Mouse (Mus musculus) liver, postnatal 0 days (tissue): ENCODE data around the gene Cnpy3. TPM values are rescaled to one million over a fixed set of nuclear protein-coding genes. Genes with fewer than 3 reads are reported as not detected.
"Not testable (repeated sequence)": the region's sequence is repeated elsewhere in the genome, so short reads cannot be mapped to it uniquely, and the experiment has no call there.

ENCODE experiments used
- ATAC-seq: fragments of 200-750 bp; cut with Nextera tagmentation; 2 replicates; pipeline ENCODE4 v1.8.0; 2017; ENCODE audit warnings: mild to moderate bottlenecking, moderate library complexity
- DNase-seq: peaks from one replicate; pipeline ENCODE4 v3.0.0-alpha.2; 2016
- H3K27ac ChIP-seq: fragments of 300-500 bp; sonication (generic); 2 replicates; pipeline ENCODE4 v1.5.1; 2014; ENCODE audit warnings: antibody characterized with exemption, moderate library complexity, mild to moderate bottlenecking, low read depth
- H3K27me3 ChIP-seq: fragments of 300-500 bp; sonication (generic); 2 replicates; pipeline ENCODE4 v1.6.1; 2014; ENCODE audit warnings: low read length, control low read depth, mixed read lengths; ENCODE audit not compliant: insufficient read depth
- H3K36me3 ChIP-seq: fragments of 300-500 bp; sonication (generic); replicated peaks from 2 replicates; pipeline ENCODE4 v1.6.1; 2014; ENCODE audit warnings: mild to moderate bottlenecking, control low read depth, low read length, moderate library complexity, mixed read lengths; ENCODE audit not compliant: insufficient read depth
- H3K4me1 ChIP-seq: fragments of 300-500 bp; sonication (generic); 2 replicates; pipeline ENCODE4 v1.6.1; 2014; ENCODE audit warnings: antibody characterized with exemption, mild to moderate bottlenecking, control low read depth; ENCODE audit not compliant: insufficient read depth
- H3K4me2 ChIP-seq: fragments of 300-500 bp; sonication (generic); 2 replicates; pipeline ENCODE4 v1.6.1; 2014; ENCODE audit warnings: low read depth, mild to moderate bottlenecking, low read length, moderate library complexity, mixed read lengths
- H3K4me3 ChIP-seq: fragments of 300-500 bp; sonication (generic); 2 replicates; pipeline ENCODE4 v1.5.1; 2014; ENCODE audit warnings: low read depth, low read length
- H3K9ac ChIP-seq: fragments of 300-500 bp; sonication (generic); replicated peaks from 2 replicates; pipeline ENCODE4 v1.6.1; 2014; ENCODE audit warnings: mild to moderate bottlenecking, moderate library complexity
- H3K9me3 ChIP-seq: fragments of 300-500 bp; sonication (generic); 2 replicates; pipeline ENCODE4 v1.6.1; 2016; ENCODE audit warnings: mild to moderate bottlenecking, control low read depth, low read length, mixed read lengths
- CTCF ChIP-seq: sonication (generic); IDR thresholded peaks from 2 replicates; pipeline ENCODE4 v1.5.1; 2016; ENCODE audit warnings: antibody characterized with exemption, low read depth
- EP300 ChIP-seq: IDR thresholded peaks from 2 replicates; pipeline ENCODE4 v1.6.1; 2016; ENCODE audit warnings: antibody characterized with exemption, low read depth, mild to moderate bottlenecking
- WGBS: fragments of 180-500 bp; shearing (Covaris S2); extraction: QIAGEN DNeasy Blood & Tissue Kit; methylation state at CpG from one replicate; pipeline ENCODE4 v1.1.7; 2014; ENCODE audit not compliant: insufficient replicate concordance; 5-methylcytosine and 5-hydroxymethylcytosine counted together
- polyA plus RNA-seq: library from polyadenylated mRNA; unstranded; fragments of >200 nt; fragmentation: Nextera tagmentation; extraction: Ambion mirVana; gene quantifications from 2 replicates; pipeline ENCODE4 v1.2.1, GENCODE M21; 2015

Cnpy3 gene
- polyA plus RNA-seq, 1 experiment from 2014 or later: 24.1 TPM

DNA sequence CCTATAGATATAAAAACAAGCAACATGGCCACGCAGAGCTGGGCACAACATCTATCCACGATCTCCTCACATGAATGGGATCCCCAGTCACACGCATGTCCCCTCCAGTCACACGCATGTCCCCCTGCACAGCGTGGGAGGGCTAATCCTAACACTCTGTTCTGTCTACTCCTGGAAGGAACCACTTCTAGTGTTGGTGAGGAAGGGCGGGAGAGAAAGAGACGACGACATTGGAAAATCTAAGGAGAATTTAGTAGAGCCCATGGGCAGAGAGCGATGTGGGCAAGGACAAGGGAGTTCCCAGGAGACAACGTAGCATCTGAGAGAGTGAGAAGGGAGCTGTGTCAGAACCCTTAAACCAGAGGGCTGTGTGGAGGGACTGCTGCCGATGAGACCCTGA is 18.5 kb upstream of the Cnpy3 start:
- H3K27me3 ChIP-seq: no peaks in the 10 kb centered on the region
- H3K9me3 ChIP-seq: no peaks in the 10 kb centered on the region
- no peak overlapping the region for H3K4me3 ChIP-seq
- peaks cover 19% of the 10 kb centered on the region for H3K4me1 ChIP-seq
- H3K27ac ChIP-seq: no peak overlapping the region
- no peak overlapping the region for H3K9ac ChIP-seq
- WGBS: 89% methylated on average over 11 of the region's 11 CpGs
- no peak overlapping the region for H3K4me2 ChIP-seq
- TF ChIP-seq EP300 (no peak), CTCF (no peak)
- ATAC-seq (no peak), DNase-seq (no peak)
- H3K36me3 ChIP-seq: peaks cover 6% of the 10 kb centered on the region

DNA sequence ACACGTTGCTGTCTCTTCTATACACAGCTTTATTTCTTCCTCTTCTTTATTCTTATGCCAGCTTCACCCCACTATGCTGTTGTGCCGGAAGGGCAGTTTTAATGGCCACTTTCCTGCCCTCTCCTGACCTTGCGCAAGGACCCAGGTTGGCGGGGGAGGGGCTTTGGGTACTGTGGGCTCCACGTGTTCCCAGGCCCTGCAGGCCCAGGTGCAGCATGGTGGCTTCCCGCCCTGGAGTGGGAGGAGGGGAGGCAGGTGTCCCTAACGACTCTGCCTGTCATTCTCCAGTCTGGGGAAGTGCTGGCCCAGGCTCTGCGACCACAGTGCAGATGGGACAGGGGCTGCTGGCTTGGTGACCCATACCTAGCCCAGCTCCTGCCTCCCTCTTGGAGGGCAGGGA is 15.9 kb upstream of the Cnpy3 start:
- Histone ChIP-seq H3K4me2 (no peak overlapping the region), H3K36me3 (no peaks in the 10 kb centered on the region), H3K27me3 (no peaks in the 10 kb centered on the region), H3K9ac (no peak overlapping the region), H3K4me3 (no peak overlapping the region), H3K27ac (no peak overlapping the region), H3K4me1 (peaks cover 12% of the 10 kb centered on the region), H3K9me3 (no peaks in the 10 kb centered on the region)
- TF ChIP-seq CTCF (no peak), EP300 (no peak)
- DNase-seq (peak; percentile 66), ATAC-seq (0 out of 2 replicates have a peak, but pooled peaks have one; percentile 21)
- 40% methylated on average over 8 of the region's 8 CpGs for WGBS

DNA sequence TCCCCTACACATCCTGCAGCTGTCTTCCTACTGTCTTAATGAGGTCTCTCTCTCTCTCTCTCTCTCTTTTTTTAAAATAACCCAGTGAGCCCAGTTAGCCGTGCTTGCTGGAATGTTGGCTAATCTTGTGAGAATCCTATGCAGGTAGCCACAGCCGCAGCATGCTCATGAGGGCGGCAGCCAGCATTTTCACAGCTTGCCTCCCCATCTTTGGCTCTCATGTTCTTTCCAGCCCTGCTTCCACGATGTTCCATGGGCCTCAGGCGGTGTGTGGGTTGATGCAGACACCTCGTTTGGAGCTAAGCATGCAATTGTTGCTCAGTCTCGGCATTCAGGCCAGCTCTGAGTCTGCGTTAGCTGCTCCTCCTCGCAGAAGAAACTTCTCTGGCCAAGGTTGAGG is 12.9 kb upstream of the Cnpy3 start:
- not testable (repeated sequence) for ATAC-seq, H3K9ac ChIP-seq, H3K4me1 ChIP-seq, H3K36me3 ChIP-seq, H3K4me3 ChIP-seq, DNase-seq, H3K27me3 ChIP-seq, H3K4me2 ChIP-seq, H3K27ac ChIP-seq, H3K9me3 ChIP-seq
- 75% methylated on average over 8 of the region's 9 CpGs for WGBS

DNA sequence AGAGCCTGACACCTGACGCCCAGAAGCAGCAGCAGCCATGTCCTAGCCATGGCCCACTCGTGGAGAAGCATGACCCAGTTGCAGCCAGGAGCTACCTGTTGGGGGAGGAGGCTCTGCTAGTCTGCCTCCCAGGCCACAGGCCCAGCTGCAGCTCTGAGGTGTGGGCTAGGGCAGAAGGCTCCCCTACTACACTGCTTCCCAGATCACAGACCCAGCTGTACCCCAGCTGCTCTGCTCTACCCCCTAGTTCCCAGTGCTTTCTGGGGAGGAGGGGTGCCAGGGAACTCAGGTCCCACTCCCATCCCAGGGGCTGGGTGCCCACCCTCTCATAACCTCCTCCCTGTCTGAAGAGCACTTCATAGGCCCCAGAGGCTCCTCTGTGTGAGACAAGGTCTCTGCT is 11.5 kb upstream of the Cnpy3 start, which contains the start of gene Ptcra:
Ptcra (minus strand) TSS at position 169 of the 400 bp plus-strand sequence.
- Histone ChIP-seq H3K9me3 (no peaks in the 10 kb centered on the region), H3K4me1 (peaks cover 3% of the 10 kb centered on the region; the same call in 1 of the 2 replicates), H3K4me2 (no peak within 1 kb of the TSS), H3K27me3 (no peaks in the 10 kb centered on the region), H3K27ac (no peak within 1 kb of the TSS), H3K4me3 (no peak within 1 kb of the TSS), H3K9ac (no peak within 1 kb of the TSS), H3K36me3 (no peaks in the 10 kb centered on the region)
- 74% methylated on average over 2 of the region's 2 CpGs for WGBS
- TF ChIP-seq CTCF (no peak), EP300 (no peak)
- ATAC-seq (no peak), DNase-seq (no peak)

DNA sequence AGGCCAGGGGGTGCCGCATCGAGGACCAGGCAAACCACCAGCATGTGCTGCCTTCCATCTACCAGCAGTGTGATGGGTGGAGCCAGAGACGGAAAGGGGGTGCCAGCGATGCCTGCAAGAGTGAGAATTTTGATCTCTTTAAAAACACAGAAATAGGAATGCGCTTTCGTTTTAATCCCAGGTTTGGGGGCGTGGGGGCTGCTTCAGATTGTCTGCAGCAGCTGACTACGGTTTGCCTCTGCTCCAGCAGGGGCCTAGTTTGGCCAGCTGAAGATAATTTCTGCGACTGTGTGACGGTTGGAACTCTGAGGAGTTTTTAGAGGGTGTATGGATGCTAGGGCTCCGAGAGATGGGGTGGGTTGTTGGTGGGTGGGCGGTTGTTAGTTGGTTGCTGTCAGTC is 6.7 kb upstream of the Cnpy3 start:
- Histone ChIP-seq H3K4me3 (no peak overlapping the region), H3K4me1 (no peaks in the 10 kb centered on the region), H3K9ac (no peak overlapping the region), H3K27me3 (no peaks in the 10 kb centered on the region), H3K9me3 (no peaks in the 10 kb centered on the region), H3K27ac (no peak overlapping the region), H3K4me2 (no peak overlapping the region), H3K36me3 (no peaks in the 10 kb centered on the region)
- WGBS: 82% methylated on average over 12 of the region's 12 CpGs
- no peak for DNase-seq
- TF ChIP-seq EP300: no peak
- no peak for TF ChIP-seq CTCF
- ATAC-seq: no peak

DNA sequence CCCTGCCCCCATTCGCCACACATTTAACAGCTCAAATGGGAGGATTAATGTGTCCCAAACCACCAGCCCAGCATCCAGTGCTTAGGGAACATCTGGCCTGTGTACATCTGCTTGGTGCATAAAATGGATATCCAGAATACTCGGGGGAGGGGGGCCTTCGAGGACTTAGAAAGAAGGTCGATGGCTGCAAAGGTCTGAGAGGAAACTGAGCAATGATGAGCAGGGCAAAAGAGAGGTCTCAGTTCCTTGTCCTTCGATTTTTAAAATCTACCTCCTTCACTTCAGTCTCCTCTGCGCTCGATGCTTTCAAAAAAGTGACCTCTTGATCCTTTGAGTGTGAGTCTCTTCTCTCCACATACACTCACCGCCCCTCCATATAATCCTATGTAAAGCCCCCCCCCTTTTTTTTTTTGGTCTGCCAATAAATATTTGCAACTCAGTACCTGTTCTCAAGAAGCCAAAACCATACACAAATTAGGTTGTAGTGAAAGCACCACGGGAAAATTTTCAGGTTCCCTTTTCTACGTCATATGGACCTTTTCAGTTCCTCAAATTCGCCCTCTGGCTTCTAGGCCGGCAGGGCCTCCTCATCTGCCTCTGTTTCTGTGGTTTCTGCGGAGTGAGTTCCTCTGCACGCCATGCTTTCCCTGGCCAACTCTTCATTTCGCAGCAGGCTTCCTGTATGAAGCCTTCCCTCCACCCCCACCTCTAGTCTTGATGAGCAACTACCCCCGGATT is 789 bp downstream of the Cnpy3 start:
- H3K36me3 ChIP-seq: peaks cover 8% of the 10 kb centered on the region; the same call in 1 of the 2 replicates
- 8% methylated on average over 16 of the region's 16 CpGs for WGBS
- DNase-seq: no peak
- H3K9me3 ChIP-seq: no peaks in the 10 kb centered on the region
- peak overlapping the region; percentile 79 for H3K9ac ChIP-seq
- no peaks in the 10 kb centered on the region for H3K27me3 ChIP-seq
- ATAC-seq: peak; percentile 23
- H3K4me1 ChIP-seq: peaks cover 36% of the 10 kb centered on the region
- peak overlapping the region; percentile 61 for H3K4me3 ChIP-seq
- H3K4me2 ChIP-seq: peak overlapping the region; percentile 91
- no peak for TF ChIP-seq CTCF
- no peak for TF ChIP-seq EP300
- H3K27ac ChIP-seq: peak overlapping the region; percentile 97
